Mouse (Mus musculus): ENCODE measurements around the gene Cdk20. TPM values are rescaled to one million over a fixed set of nuclear protein-coding genes. Genes with fewer than 3 reads are reported as not detected.

Cdk20 gene
- polyA plus RNA-seq, 2 experiments, result 2.7 to 3.6 TPM

- Histone ChIP-seq H3K4me2 (ENCODE audit: low read depth) (peak overlapping the region; percentile 46), H3K4me1 (replicated peaks; ENCODE audit: control insufficient read depth in 2 of 2, insufficient read depth in 2 of 2, low read length in 1 of 2) (peaks cover 30 to 44% of the 10 kb centered on the region in 2 experiments), H3K27me3 (ENCODE audit: control insufficient read depth, insufficient read depth, low read length) (no peaks in the 10 kb centered on the region), H3K9ac (replicated peaks) (no peak overlapping the region; the same call in 1 of the 2 replicates), H3K36me3 (replicated peaks; ENCODE audit: control insufficient read depth, insufficient read depth, low read depth) (no peaks in the 10 kb centered on the region), H3K27ac (peak overlapping the region; percentile 72), H3K4me3 (ENCODE audit: insufficient read depth in 1 of 2, low read depth in 2 of 2, low read length in 2 of 2) (no peak overlapping the region), H3K9me3 (ENCODE audit: control insufficient read depth, low read length) (no peaks in the 10 kb centered on the region)
- DNase-seq (ENCODE audit: low read depth in 3 of 3, low spot score in 3 of 3) (peak; percentile 66 to 73 (median 67)), ATAC-seq (ENCODE audit: insufficient read depth) (peak; percentile 84)
- TF ChIP-seq EP300 (IDR thresholded peaks at IDR 0.05; ENCODE audit: low read depth) (peak; percentile 91), CTCF (IDR thresholded peaks at IDR 0.05; ENCODE audit: low read depth) (no peak)
- 10% methylated on average over 2 of the region's 2 CpGs for WGBS (ENCODE audit: insufficient replicate concordance)
These were observed 20.8 kb upstream of the Cdk20 start for GRCm38 (mm10) chr13:64411282-64411681.

GRCm38 (mm10) chr13:64412752-64413257, 19.3 kb upstream of the Cdk20 start:
- no peak overlapping the region for H3K4me3 ChIP-seq (ENCODE audit: insufficient read depth in 1 of 2, low read depth in 2 of 2, low read length in 2 of 2)
- H3K4me2 ChIP-seq (ENCODE audit: low read depth), result no peak overlapping the region
- ATAC-seq (ENCODE audit: insufficient read depth), result peak; percentile 56
- no peak for TF ChIP-seq CTCF (IDR thresholded peaks at IDR 0.05; ENCODE audit: low read depth)
- TF ChIP-seq EP300 (IDR thresholded peaks at IDR 0.05; ENCODE audit: low read depth), result peak; percentile 67
- peak in 1 of 3 experiments; percentile 33 for DNase-seq (ENCODE audit: low read depth in 3 of 3, low spot score in 3 of 3)
- peak overlapping the region; percentile 61 for H3K27ac ChIP-seq
- H3K27me3 ChIP-seq (ENCODE audit: control insufficient read depth, insufficient read depth, low read length), result no peaks in the 10 kb centered on the region
- WGBS (ENCODE audit: insufficient replicate concordance), result 10% methylated on average over 2 of the region's 2 CpGs
- peaks cover 30 to 41% of the 10 kb centered on the region in 2 experiments for H3K4me1 ChIP-seq (replicated peaks; ENCODE audit: control insufficient read depth in 2 of 2, insufficient read depth in 2 of 2, low read length in 1 of 2)
- no peaks in the 10 kb centered on the region for H3K9me3 ChIP-seq (ENCODE audit: control insufficient read depth, low read length)
- H3K9ac ChIP-seq (replicated peaks), result no peak overlapping the region
- H3K36me3 ChIP-seq (replicated peaks; ENCODE audit: control insufficient read depth, insufficient read depth, low read depth), result no peaks in the 10 kb centered on the region

- Histone ChIP-seq H3K4me1 (replicated peaks; ENCODE audit: control insufficient read depth in 2 of 2, insufficient read depth in 2 of 2, low read length in 1 of 2) (peaks cover 23 to 26% of the 10 kb centered on the region in 2 experiments), H3K4me2 (ENCODE audit: low read depth) (no peak overlapping the region), H3K27me3 (ENCODE audit: control insufficient read depth, insufficient read depth, low read length) (no peaks in the 10 kb centered on the region), H3K9ac (replicated peaks) (no peak overlapping the region), H3K4me3 (ENCODE audit: insufficient read depth in 1 of 2, low read depth in 2 of 2, low read length in 2 of 2) (no peak overlapping the region), H3K36me3 (replicated peaks; ENCODE audit: control insufficient read depth, insufficient read depth, low read depth) (no peaks in the 10 kb centered on the region), H3K9me3 (ENCODE audit: control insufficient read depth, low read length) (no peaks in the 10 kb centered on the region), H3K27ac (no peak overlapping the region)
- ATAC-seq (ENCODE audit: insufficient read depth), result no peak
- WGBS (ENCODE audit: insufficient replicate concordance), result 74% methylated on average over 2 of the region's 2 CpGs
- DNase-seq (ENCODE audit: low read depth in 3 of 3, low spot score in 3 of 3), result no peak
- TF ChIP-seq EP300 (IDR thresholded peaks at IDR 0.05; ENCODE audit: low read depth), result no peak
- TF ChIP-seq CTCF (IDR thresholded peaks at IDR 0.05; ENCODE audit: low read depth), result no peak
These were observed 16.5 kb upstream of the Cdk20 start for GRCm38 (mm10) chr13:64415659-64416058.

GRCm38 (mm10) chr13:64416955-64417601, 15.0 kb upstream of the Cdk20 start:
- no peak overlapping the region for H3K9ac ChIP-seq (replicated peaks)
- ATAC-seq (ENCODE audit: insufficient read depth) (no peak), DNase-seq (ENCODE audit: low read depth in 3 of 3, low spot score in 3 of 3) (no peak)
- 61% methylated on average over 5 of the region's 5 CpGs for WGBS (ENCODE audit: insufficient replicate concordance)
- no peaks in the 10 kb centered on the region for H3K27me3 ChIP-seq (ENCODE audit: control insufficient read depth, insufficient read depth, low read length)
- no peaks in the 10 kb centered on the region for H3K36me3 ChIP-seq (replicated peaks; ENCODE audit: control insufficient read depth, insufficient read depth, low read depth)
- H3K4me2 ChIP-seq (ENCODE audit: low read depth), result no peak overlapping the region
- H3K4me3 ChIP-seq (ENCODE audit: insufficient read depth in 1 of 2, low read depth in 2 of 2, low read length in 2 of 2), result no peak overlapping the region
- TF ChIP-seq EP300 (IDR thresholded peaks at IDR 0.05; ENCODE audit: low read depth) (no peak), CTCF (IDR thresholded peaks at IDR 0.05; ENCODE audit: low read depth) (no peak)
- peaks cover 14 to 15% of the 10 kb centered on the region in 2 experiments for H3K4me1 ChIP-seq (replicated peaks; ENCODE audit: control insufficient read depth in 2 of 2, insufficient read depth in 2 of 2, low read length in 1 of 2)
- no peak overlapping the region for H3K27ac ChIP-seq
- H3K9me3 ChIP-seq (ENCODE audit: control insufficient read depth, low read length), result no peaks in the 10 kb centered on the region

GRCm38 (mm10) chr13:64420847-64421246, 11.3 kb upstream of the Cdk20 start:
- Histone ChIP-seq H3K27me3 (ENCODE audit: control insufficient read depth, insufficient read depth, low read length) (no peaks in the 10 kb centered on the region), H3K27ac (no peak overlapping the region), H3K36me3 (replicated peaks; ENCODE audit: control insufficient read depth, insufficient read depth, low read depth) (no peaks in the 10 kb centered on the region), H3K4me1 (replicated peaks; ENCODE audit: control insufficient read depth in 2 of 2, insufficient read depth in 2 of 2, low read length in 1 of 2) (peaks cover 0 to 2% of the 10 kb centered on the region in 2 experiments; a peak in 1 of 4 replicates), H3K9me3 (ENCODE audit: control insufficient read depth, low read length) (no peaks in the 10 kb centered on the region), H3K4me2 (ENCODE audit: low read depth) (no peak overlapping the region), H3K9ac (replicated peaks) (no peak overlapping the region), H3K4me3 (ENCODE audit: insufficient read depth in 1 of 2, low read depth in 2 of 2, low read length in 2 of 2) (no peak overlapping the region)
- DNase-seq (ENCODE audit: low read depth in 3 of 3, low spot score in 3 of 3) (no peak), ATAC-seq (ENCODE audit: insufficient read depth) (no peak)
- no peak for TF ChIP-seq EP300 (IDR thresholded peaks at IDR 0.05; ENCODE audit: low read depth)
- TF ChIP-seq CTCF (IDR thresholded peaks at IDR 0.05; ENCODE audit: low read depth), result no peak
- WGBS (ENCODE audit: insufficient replicate concordance), result 20% methylated on average over 1 of the region's 1 CpGs

Data from liver, embryonic 14.5 days (tissue).